Mouse (Mus musculus) hindbrain, embryonic 14.5 days (tissue): Measurements from ENCODE around the gene Sox9. TPM values are rescaled to one million over a fixed set of nuclear protein-coding genes. Genes with fewer than 3 reads are reported as not detected.

Source experiments
- ATAC-seq: fragments of 200-750 bp; cut with Nextera tagmentation; 2 replicates; pipeline ENCODE4 v1.8.0; 2017; ENCODE audit warnings: moderate number of reproducible peaks, mild to moderate bottlenecking, moderate TSS enrichment, moderate library complexity; ENCODE audit not compliant: low FRiP score
- DNase-seq: peaks from one replicate; pipeline ENCODE4 v3.0.0-alpha.2; 2015; ENCODE audit warnings: low spot score
- H3K27ac ChIP-seq: fragments of 300-500 bp; sonication (generic); 2 replicates; pipeline ENCODE4 v1.5.1; 2014; ENCODE audit warnings: mild to moderate bottlenecking, moderate library complexity
- H3K27me3 ChIP-seq: fragments of 300-500 bp; sonication (generic); 2 replicates; pipeline ENCODE4 v1.6.1; 2014; ENCODE audit warnings: mild to moderate bottlenecking, low read length, mixed read lengths; ENCODE audit not compliant: control insufficient read depth, insufficient read depth
- H3K36me3 ChIP-seq: fragments of 300-500 bp; sonication (generic); replicated peaks from 2 replicates; pipeline ENCODE4 v1.6.1; 2014; ENCODE audit not compliant: control insufficient read depth, insufficient read depth
- H3K4me1 ChIP-seq: fragments of 300-500 bp; sonication (generic); replicated peaks from 2 replicates; pipeline ENCODE4 v1.6.1; 2014; ENCODE audit warnings: antibody characterized with exemption, low read length, mixed read lengths; ENCODE audit not compliant: control insufficient read depth, insufficient read depth
- H3K4me2 ChIP-seq: fragments of 300-500 bp; sonication (generic); replicated peaks from 2 replicates; pipeline ENCODE4 v1.6.1; 2014; ENCODE audit warnings: mild to moderate bottlenecking, moderate library complexity
- H3K4me3 ChIP-seq: fragments of 300-500 bp; sonication (generic); replicated peaks from 2 replicates; pipeline ENCODE4 v1.5.1; 2014; ENCODE audit warnings: mild to moderate bottlenecking, low read length
- H3K9ac ChIP-seq: fragments of 300-500 bp; sonication (generic); 2 replicates; pipeline ENCODE4 v1.6.1; 2014
- H3K9me3 ChIP-seq: fragments of 300-500 bp; sonication (generic); 2 replicates; pipeline ENCODE4 v1.6.1; 2016; ENCODE audit warnings: low read length; ENCODE audit not compliant: control insufficient read depth
- WGBS: fragments of 180-500 bp; shearing (Covaris S2); extraction: QIAGEN DNeasy Blood & Tissue Kit; methylation state at CpG from one replicate; pipeline ENCODE4 v1.1.7; 2014; 5-methylcytosine and 5-hydroxymethylcytosine counted together
- polyA plus RNA-seq: library from polyadenylated mRNA; unstranded; fragments of >200 nt; fragmentation: Nextera tagmentation; extraction: Ambion mirVana; gene quantifications from 2 replicates; pipeline ENCODE4 v1.2.1, GENCODE M21; 2014

Sox9 gene
- polyA plus RNA-seq = 44.2 and 49.0 TPM in 2 replicates

GRCm38 (mm10) chr11:112781994-112782356 lies at the start of gene Sox9:
TSS of gene Sox9 (plus strand) at chr11:112782224.
- H3K4me2 ChIP-seq = peak within 1 kb of the TSS; percentile 74
- H3K4me3 ChIP-seq = peak within 1 kb of the TSS; percentile 46
- H3K27ac ChIP-seq = peak within 1 kb of the TSS; percentile 72
- H3K27me3 ChIP-seq = peaks cover 16% of the 10 kb centered on the region
- H3K36me3 ChIP-seq = no peaks in the 10 kb centered on the region
- H3K4me1 ChIP-seq = peaks cover 15% of the 10 kb centered on the region; the same call in 1 of the 2 replicates
- DNase-seq (peak; percentile 85), ATAC-seq (peak; percentile 86)
- WGBS = 0% methylated on average over 15 of the region's 15 CpGs
- peak within 1 kb of the TSS; percentile 77 for H3K9ac ChIP-seq
- H3K9me3 ChIP-seq = no peaks in the 10 kb centered on the region

DNA sequence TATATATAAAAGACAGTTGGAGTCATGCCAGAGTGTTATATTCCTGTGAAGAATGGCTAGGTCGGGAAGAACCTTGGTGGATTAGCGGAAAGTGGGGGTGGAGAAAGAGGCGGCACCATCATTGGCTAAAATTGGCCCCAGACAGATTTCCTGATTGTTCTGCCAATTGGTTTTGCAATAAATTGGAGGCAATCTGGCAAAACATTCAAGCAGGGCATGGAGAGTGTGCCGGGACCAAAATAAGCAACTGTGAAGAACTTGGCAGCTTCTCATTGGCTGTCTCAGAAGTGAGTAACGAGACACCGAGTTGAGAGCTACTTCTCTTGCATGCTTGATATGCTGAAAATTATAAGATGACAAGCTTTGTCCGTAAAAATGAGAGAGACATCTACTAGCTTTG lies 49.6 kb upstream of the Sox9 start:
- Histone ChIP-seq H3K9me3 (no peaks in the 10 kb centered on the region), H3K36me3 (no peaks in the 10 kb centered on the region), H3K4me2 (no peak overlapping the region), H3K9ac (no peak overlapping the region), H3K4me3 (no peak overlapping the region), H3K4me1 (no peaks in the 10 kb centered on the region), H3K27ac (no peak overlapping the region), H3K27me3 (no peaks in the 10 kb centered on the region)
- no peak for DNase-seq
- WGBS = 81% methylated on average over 7 of the region's 7 CpGs
- no peak for ATAC-seq

DNA sequence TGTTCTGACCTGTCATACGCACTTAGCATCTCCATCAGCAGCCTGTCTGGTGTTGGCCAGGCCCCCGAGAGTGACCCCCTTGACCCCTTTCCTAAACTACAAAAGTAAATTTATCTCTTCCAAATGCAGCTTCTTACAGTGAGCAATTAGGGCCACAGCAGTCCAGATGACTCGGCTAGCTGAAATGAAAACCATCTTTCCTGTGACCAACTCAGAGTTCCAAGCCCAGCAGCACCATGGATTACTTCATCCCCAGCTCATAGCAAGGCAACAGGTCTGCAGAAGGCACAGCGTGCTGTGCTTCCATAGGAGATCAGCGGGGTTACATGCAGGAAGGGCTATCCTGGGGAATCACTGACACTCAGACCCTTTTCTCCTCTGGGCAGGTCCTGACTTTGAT lies 45.0 kb upstream of the Sox9 start:
- no peak overlapping the region for H3K9ac ChIP-seq
- DNase-seq (no peak), ATAC-seq (no peak)
- H3K36me3 ChIP-seq = no peaks in the 10 kb centered on the region
- H3K9me3 ChIP-seq = no peaks in the 10 kb centered on the region
- no peaks in the 10 kb centered on the region for H3K4me1 ChIP-seq
- H3K27me3 ChIP-seq = no peaks in the 10 kb centered on the region
- 83% methylated on average over 5 of the region's 5 CpGs for WGBS
- H3K4me3 ChIP-seq = no peak overlapping the region
- no peak overlapping the region for H3K4me2 ChIP-seq
- no peak overlapping the region for H3K27ac ChIP-seq

- ATAC-seq = no peak
- 88% methylated on average over 1 of the region's 1 CpGs for WGBS
These were observed 42.3 kb upstream of the Sox9 start for GRCm38 (mm10) chr11:112739681-112740080.

DNA sequence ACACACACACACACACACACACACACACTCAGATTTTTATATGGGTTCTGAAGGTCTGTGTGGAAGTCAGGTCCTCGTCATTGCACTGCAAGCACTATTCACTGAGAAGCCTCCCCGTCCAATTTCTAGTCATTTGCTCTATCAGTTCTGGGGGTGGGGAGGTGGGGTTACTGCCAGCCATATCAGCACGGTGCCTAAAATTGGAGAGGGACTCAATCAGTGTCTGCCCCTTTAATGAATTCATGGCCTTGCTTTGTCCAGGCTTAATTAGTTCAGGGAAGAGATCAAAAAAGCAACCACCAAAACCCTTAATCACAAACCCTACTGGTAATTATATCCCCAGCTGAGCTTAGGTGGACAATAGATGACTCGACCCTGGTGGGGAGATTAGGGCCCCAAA lies 25.5 kb upstream of the Sox9 start:
- DNase-seq (no peak), ATAC-seq (no peak)
- Histone ChIP-seq H3K4me3 (no peak overlapping the region), H3K36me3 (no peaks in the 10 kb centered on the region), H3K9me3 (no peaks in the 10 kb centered on the region), H3K27ac (no peak overlapping the region), H3K4me2 (no peak overlapping the region), H3K9ac (no peak overlapping the region), H3K27me3 (no peaks in the 10 kb centered on the region), H3K4me1 (no peaks in the 10 kb centered on the region)
- WGBS = 21% methylated on average over 4 of the region's 4 CpGs

More at GRCm38 (mm10) chr11:112739681-112740080, 42.3 kb upstream of the Sox9 start:
- no peak overlapping the region for H3K4me3 ChIP-seq
- no peaks in the 10 kb centered on the region for H3K9me3 ChIP-seq
- no peaks in the 10 kb centered on the region for H3K4me1 ChIP-seq
- H3K27ac ChIP-seq = no peak overlapping the region
- H3K9ac ChIP-seq = no peak overlapping the region
- no peaks in the 10 kb centered on the region for H3K27me3 ChIP-seq
- no peak for DNase-seq
- no peaks in the 10 kb centered on the region for H3K36me3 ChIP-seq
- no peak overlapping the region for H3K4me2 ChIP-seq

- H3K4me1 ChIP-seq = no peaks in the 10 kb centered on the region
- no peaks in the 10 kb centered on the region for H3K36me3 ChIP-seq
- no peaks in the 10 kb centered on the region for H3K9me3 ChIP-seq
- H3K27ac ChIP-seq = no peak overlapping the region
- no peak overlapping the region for H3K4me3 ChIP-seq
- no peak overlapping the region for H3K9ac ChIP-seq
- H3K27me3 ChIP-seq = no peaks in the 10 kb centered on the region
- DNase-seq (no peak), ATAC-seq (no peak)
- H3K4me2 ChIP-seq = no peak overlapping the region
- WGBS = 79% methylated on average over 9 of the region's 9 CpGs
These were observed 24.0 kb upstream of the Sox9 start for GRCm38 (mm10) chr11:112758056-112758455.

DNA sequence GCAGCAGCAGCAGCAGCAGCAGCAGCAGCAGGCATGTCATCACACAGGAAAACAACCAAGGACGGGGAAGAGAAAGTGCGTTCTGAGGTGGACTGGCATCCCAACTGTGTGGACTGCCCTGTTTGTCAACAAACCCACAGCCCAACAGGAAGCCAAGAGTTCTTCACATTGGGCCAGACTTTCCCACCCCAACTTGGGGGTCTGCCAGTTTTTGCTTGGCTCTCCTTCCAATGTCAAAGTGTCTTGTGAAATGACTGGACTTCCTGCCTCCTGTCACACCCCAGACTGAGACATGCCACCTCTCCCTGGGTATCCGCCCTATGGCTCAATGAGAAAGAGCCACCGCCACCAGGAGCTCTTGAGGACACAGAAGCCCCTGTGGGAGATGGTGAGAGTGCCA lies 15.1 kb upstream of the Sox9 start:
- WGBS = 85% methylated on average over 4 of the region's 4 CpGs
- H3K9me3 ChIP-seq = no peaks in the 10 kb centered on the region

DNA sequence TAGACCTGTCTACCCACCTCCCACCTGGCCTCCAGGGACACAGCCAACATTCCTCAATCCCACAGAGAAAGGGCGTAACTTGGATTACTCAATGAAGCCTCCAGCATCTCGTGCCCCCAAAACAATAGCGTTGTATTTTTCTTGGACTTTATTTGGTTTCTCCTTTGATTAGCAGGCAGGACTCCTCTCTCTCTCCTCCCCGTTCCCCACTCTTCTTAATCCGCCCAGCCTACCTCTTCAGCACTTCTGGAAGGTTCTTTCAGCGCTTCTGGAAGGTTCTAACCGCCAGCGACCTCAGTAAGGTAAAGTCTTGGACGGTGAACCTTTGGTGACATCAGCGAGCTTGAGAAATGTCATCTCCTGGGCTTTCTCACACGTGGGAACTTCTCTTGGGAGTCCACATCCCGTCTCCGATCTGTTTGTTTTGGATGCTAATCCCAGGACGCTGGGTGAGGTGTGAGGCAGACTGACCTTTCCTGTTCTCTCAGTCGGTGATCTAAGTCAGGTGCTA lies 14.4 kb upstream of the Sox9 start:
- Histone ChIP-seq H3K4me3 (no peak overlapping the region), H3K27ac (no peak overlapping the region), H3K4me2 (no peak overlapping the region), H3K9ac (no peak overlapping the region), H3K4me1 (no peaks in the 10 kb centered on the region), H3K36me3 (no peaks in the 10 kb centered on the region), H3K9me3 (no peaks in the 10 kb centered on the region), H3K27me3 (no peaks in the 10 kb centered on the region)
- DNase-seq (no peak), ATAC-seq (no peak)
- WGBS = 85% methylated on average over 15 of the region's 15 CpGs

More for the DNA sequence above, 15.1 kb upstream of the Sox9 start:
- Histone ChIP-seq H3K27me3 (no peaks in the 10 kb centered on the region), H3K9ac (no peak overlapping the region), H3K4me2 (no peak overlapping the region), H3K4me1 (no peaks in the 10 kb centered on the region), H3K27ac (no peak overlapping the region), H3K4me3 (no peak overlapping the region), H3K36me3 (no peaks in the 10 kb centered on the region)
- no peak for DNase-seq
- ATAC-seq = no peak

DNA sequence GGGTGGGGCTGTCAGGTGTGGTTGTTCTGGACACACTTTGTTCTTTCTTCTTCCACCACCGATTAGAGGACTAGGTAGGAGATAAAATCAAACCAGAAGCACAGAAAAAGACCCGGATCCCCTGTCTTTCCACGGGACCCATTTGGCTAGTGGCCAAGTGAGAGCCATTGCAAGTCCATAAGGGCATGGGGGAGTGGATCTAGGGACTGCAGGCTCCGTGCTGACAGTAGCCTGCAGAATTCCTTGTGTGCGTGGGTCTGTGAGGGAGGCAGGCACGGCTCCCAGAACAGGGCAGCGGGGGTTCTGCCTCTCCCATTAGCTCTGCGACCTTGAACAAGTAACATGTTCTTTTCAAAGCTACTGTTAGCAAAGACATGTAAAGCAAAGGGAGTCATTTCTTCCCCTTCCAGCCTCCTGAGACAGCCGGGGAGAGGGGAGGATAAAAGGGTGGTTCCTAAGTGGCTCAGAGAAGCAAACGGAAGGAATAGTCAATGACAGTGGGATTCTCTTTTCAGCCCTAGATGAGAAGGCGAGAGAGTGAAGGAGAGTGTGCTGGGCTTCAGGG lies 9.2 kb upstream of the Sox9 start:
- DNase-seq (no peak), ATAC-seq (no peak)
- Histone ChIP-seq H3K4me3 (no peak overlapping the region), H3K36me3 (no peaks in the 10 kb centered on the region), H3K4me1 (no peaks in the 10 kb centered on the region), H3K27me3 (peaks cover 17% of the 10 kb centered on the region), H3K4me2 (no peak overlapping the region), H3K9ac (no peak overlapping the region), H3K9me3 (no peaks in the 10 kb centered on the region), H3K27ac (no peak overlapping the region)
- WGBS = 46% methylated on average over 11 of the region's 11 CpGs

DNA sequence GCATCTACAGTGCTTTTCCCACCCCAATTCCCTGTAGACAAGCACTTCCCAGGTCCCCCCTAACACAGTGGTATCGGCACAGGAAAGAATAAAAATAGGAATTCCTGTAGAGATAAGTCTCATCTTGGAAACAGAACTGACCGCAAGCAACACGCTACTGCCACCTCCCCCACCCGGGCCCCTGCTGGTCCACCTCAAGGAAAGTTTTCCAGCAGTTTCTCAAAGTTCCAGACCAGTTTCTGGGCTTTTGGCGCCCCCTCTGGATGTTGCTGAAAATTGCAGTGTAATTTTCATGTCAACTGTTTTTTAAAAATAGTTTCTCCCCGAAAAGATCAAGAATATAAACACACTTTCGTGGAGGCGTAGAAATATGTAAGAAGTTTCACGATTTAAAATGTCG lies 2.3 kb upstream of the Sox9 start:
- WGBS = 0% methylated on average over 10 of the region's 10 CpGs
- H3K27me3 ChIP-seq = peaks cover 24% of the 10 kb centered on the region
- peak; percentile 78 for DNase-seq
- H3K4me2 ChIP-seq = peak overlapping the region; percentile 74; the same call in 1 of the 2 replicates
- no peak overlapping the region for H3K4me3 ChIP-seq
- H3K9me3 ChIP-seq = no peaks in the 10 kb centered on the region
- no peak overlapping the region for H3K9ac ChIP-seq
- peaks cover 14% of the 10 kb centered on the region; the same call in 1 of the 2 replicates for H3K4me1 ChIP-seq
- ATAC-seq = no peak
- H3K27ac ChIP-seq = no peak overlapping the region
- H3K36me3 ChIP-seq = no peaks in the 10 kb centered on the region
